16 mouse cellular contexts compared by ENCODE assay signal in genomic region chr7:37820670-37821301, GRCm38 (mm10). TPM values are rescaled to one million over a fixed set of nuclear protein-coding genes. Genes with fewer than 3 reads are reported as not detected.
DNase-seq lines count a peak whose midpoint lies in the region; ATAC-seq lines count a peak whose summit lies in the region.
"Had no signal": no experiment of that assay in that cellular context is flagged by ENCODE, and none has a peak within 500 bp of the region (broad histone marks: within the 10 kb centered on the region; RNA-seq: fewer than 3 reads in every experiment).

No protein-coding gene starts in this region.

- H3K27ac ChIP-seq in heart, embryonic 12.5 days (ENCODE audit: poor library complexity, severe bottlenecking), result peak overlapping the region; percentile 43; the same call in 1 of the 2 replicates
- H3K27ac ChIP-seq in liver, embryonic 13.5 days, result no peak overlapping the region
- no peak overlapping the region for H3K27ac ChIP-seq in hindbrain, embryonic 16.5 days (ENCODE audit: low read depth, low read length)
- H3K27ac ChIP-seq: embryonic facial prominence, embryonic 10.5 days; limb, embryonic 13.5 days; lung, embryonic 15.5 days had no signal

- no peaks in the 10 kb centered on the region for H3K27me3 ChIP-seq in heart, embryonic 12.5 days (replicated peaks)
- H3K27me3 ChIP-seq in liver, embryonic 13.5 days, result no peaks in the 10 kb centered on the region
- no peaks in the 10 kb centered on the region for H3K27me3 ChIP-seq in hindbrain, embryonic 16.5 days (replicated peaks; ENCODE audit: control insufficient read depth, insufficient read depth, low read length)
- H3K27me3 ChIP-seq: lung, embryonic 15.5 days had no signal

- H3K36me3 ChIP-seq in heart, embryonic 12.5 days, result no peaks in the 10 kb centered on the region
- H3K36me3 ChIP-seq in liver, embryonic 13.5 days, result no peaks in the 10 kb centered on the region
- H3K36me3 ChIP-seq in hindbrain, embryonic 16.5 days (ENCODE audit: control insufficient read depth, insufficient read depth, low read length), result no peaks in the 10 kb centered on the region
- H3K36me3 ChIP-seq: embryonic facial prominence, embryonic 10.5 days; limb, embryonic 13.5 days; lung, embryonic 15.5 days had no signal

- intact Hi-C loops in left cerebral cortex, postnatal 14 days (cut with DNase I), result no loop called here

- no peak overlapping the region for H3K4me2 ChIP-seq in heart, embryonic 12.5 days
- H3K4me2 ChIP-seq in liver, embryonic 13.5 days, result no peak overlapping the region
- H3K4me2 ChIP-seq in hindbrain, embryonic 16.5 days (ENCODE audit: low read length), result no peak overlapping the region
- H3K4me2 ChIP-seq: limb, embryonic 13.5 days; lung, embryonic 15.5 days; midbrain, embryonic 11.5 days had no signal

- WGBS in heart, embryonic 12.5 days, result 49% methylated on average over 11 of the region's 11 CpGs
- WGBS in liver, embryonic 13.5 days (ENCODE audit: insufficient replicate concordance), result 38% methylated on average over 11 of the region's 11 CpGs
- 86% methylated on average over 11 of the region's 11 CpGs for WGBS in hindbrain, embryonic 16.5 days

- peak; percentile 94 for ATAC-seq in heart, embryonic 12.5 days (ENCODE audit: insufficient number of reproducible peaks, low FRiP score)
- ATAC-seq in liver, embryonic 13.5 days (ENCODE audit: low read depth), result peak; percentile 67; the same call in 1 of the 2 replicates
- ATAC-seq in hindbrain, embryonic 16.5 days, result no peak
- ATAC-seq: Patski had no signal

- H3K9me3 ChIP-seq in heart, embryonic 12.5 days (replicated peaks), result no peaks in the 10 kb centered on the region
- H3K9me3 ChIP-seq in liver, embryonic 13.5 days (replicated peaks), result 0 out of 2 replicates have a peak, but pooled peaks cover 3% of the 10 kb centered on the region
- H3K9me3 ChIP-seq in hindbrain, embryonic 16.5 days (ENCODE audit: control insufficient read depth, low read length), result no peaks in the 10 kb centered on the region
- H3K9me3 ChIP-seq: embryonic facial prominence, embryonic 10.5 days; limb, embryonic 13.5 days; lung, embryonic 15.5 days had no signal

- DNase-seq in ovary, postnatal 36 days (ENCODE audit: low spot score), result peak; percentile 26
- no peak for DNase-seq in ovary, postnatal 10 days (ENCODE audit: low spot score)
- no peak for DNase-seq in liver, embryonic 13.5 days
- no peak for DNase-seq in left cerebral cortex, postnatal 14 days (ENCODE audit: low spot score in 2 of 2)
- DNase-seq in right cerebral cortex, postnatal 14 days, result no peak
- DNase-seq: adrenal gland, adult 2 months; cerebellum, postnatal 10 days; gastrocnemius, postnatal 36 days; kidney, adult 8-10 months had no signal

- no peak overlapping the region for H3K9ac ChIP-seq in heart, embryonic 12.5 days
- H3K9ac ChIP-seq in liver, embryonic 13.5 days, result no peak overlapping the region
- no peak overlapping the region for H3K9ac ChIP-seq in hindbrain, embryonic 16.5 days (ENCODE audit: low read depth, low read length)
- H3K9ac ChIP-seq: limb, embryonic 13.5 days; lung, embryonic 15.5 days had no signal

- H3K4me3 ChIP-seq in heart, embryonic 12.5 days, result no peak overlapping the region
- no peak overlapping the region for H3K4me3 ChIP-seq in liver, embryonic 13.5 days (replicated peaks)
- no peak overlapping the region for H3K4me3 ChIP-seq in hindbrain, embryonic 16.5 days (ENCODE audit: low read length)
- H3K4me3 ChIP-seq: embryonic facial prominence, embryonic 10.5 days; limb, embryonic 13.5 days; lung, embryonic 15.5 days had no signal

- peaks cover 7% of the 10 kb centered on the region for H3K4me1 ChIP-seq in heart, embryonic 12.5 days (replicated peaks)
- H3K4me1 ChIP-seq in liver, embryonic 13.5 days (replicated peaks), result peaks cover 6% of the 10 kb centered on the region; the same call in 1 of the 2 replicates
- H3K4me1 ChIP-seq in hindbrain, embryonic 16.5 days (ENCODE audit: control insufficient read depth, insufficient read depth, low read depth, low read length), result no peaks in the 10 kb centered on the region
- H3K4me1 ChIP-seq: embryonic facial prominence, embryonic 10.5 days; limb, embryonic 13.5 days; lung, embryonic 15.5 days had no signal

RNA-seq across cellular contexts. Expression of gene Zfp536, which starts 47.3 kb away (rescaled TPM):
- 4.7 and 5.1 TPM in 2 replicates for polyA plus RNA-seq in heart, embryonic 12.5 days (2016; fragmentation: Nextera tagmentation; extraction: Ambion mirVana)
- 0.09 and 0.10 TPM in 2 replicates for polyA plus RNA-seq in liver, embryonic 13.5 days (2015; fragmentation: Nextera tagmentation; extraction: Ambion mirVana)
- total RNA-seq in left cerebral cortex, postnatal 14 days (2021), result 10 to 100 TPM; 28.7 to 30.0 TPM
- 28.5 and 31.0 TPM in 2 replicates for polyA plus RNA-seq in hindbrain, embryonic 16.5 days (2015; fragmentation: Nextera tagmentation; extraction: Ambion mirVana)
